Mouse (Mus musculus): ENCODE results near the gene Ccn5. TPM values are rescaled to one million over a fixed set of nuclear protein-coding genes. Genes with fewer than 3 reads are reported as not detected.

The Ccn5 gene
- polyA plus RNA-seq, 1 experiment from 2014 or later: 0.68 TPM

DNA sequence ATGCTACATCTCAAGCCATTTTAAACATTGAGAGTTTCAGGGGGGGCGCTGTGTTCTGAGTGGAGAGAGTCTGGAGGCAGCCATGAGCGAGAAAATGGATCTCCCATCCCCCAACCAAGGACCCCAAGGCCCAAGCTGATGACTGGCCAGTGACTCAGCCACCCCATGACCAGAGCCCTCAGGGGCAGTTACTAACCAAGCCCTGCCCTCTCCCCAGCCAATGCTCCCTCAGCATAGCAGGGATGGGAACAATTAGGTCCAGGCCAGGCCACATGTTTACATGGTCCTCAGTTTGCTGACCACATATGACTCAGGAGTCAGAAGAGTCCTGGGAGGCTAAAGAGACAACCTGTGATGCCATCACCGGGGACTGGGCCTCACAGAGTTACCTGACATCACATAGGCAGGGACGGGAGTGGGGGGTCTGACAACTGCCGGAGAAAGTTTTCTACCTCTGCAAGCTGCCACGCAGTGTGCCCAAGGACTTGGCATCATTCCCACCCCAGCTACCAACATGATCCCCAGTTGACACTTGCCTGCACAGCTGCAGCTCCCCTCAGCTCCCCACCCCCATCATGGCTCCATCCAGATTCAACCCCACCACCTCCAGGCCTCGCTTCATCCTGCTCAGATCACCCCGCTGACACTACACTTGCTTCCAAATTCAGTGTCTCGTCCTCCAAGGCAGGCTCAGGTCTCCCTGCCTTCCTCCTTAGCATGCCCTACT, 5.8 kb upstream of the Ccn5 start:
- WGBS: 77% methylated on average over 9 of the region's 9 CpGs
- H3K36me3 ChIP-seq (ENCODE audit: insufficient read depth): no peaks in the 10 kb centered on the region
- H3K27ac ChIP-seq (ENCODE audit: low read depth): no peak overlapping the region
- no peak for DNase-seq
- no peak overlapping the region for H3K4me2 ChIP-seq
- H3K27me3 ChIP-seq (ENCODE audit: insufficient read depth, low read length): no peaks in the 10 kb centered on the region
- no peak overlapping the region for H3K9ac ChIP-seq
- no peaks in the 10 kb centered on the region for H3K9me3 ChIP-seq (ENCODE audit: low read depth, low read length)
- H3K4me1 ChIP-seq (ENCODE audit: insufficient read depth): no peaks in the 10 kb centered on the region
- no peak overlapping the region for H3K4me3 ChIP-seq (ENCODE audit: low read depth, low read length)
- ATAC-seq (ENCODE audit: insufficient read depth): no peak
- no peak for TF ChIP-seq CTCF (IDR thresholded peaks at IDR 0.05; ENCODE audit: low read depth)

DNA sequence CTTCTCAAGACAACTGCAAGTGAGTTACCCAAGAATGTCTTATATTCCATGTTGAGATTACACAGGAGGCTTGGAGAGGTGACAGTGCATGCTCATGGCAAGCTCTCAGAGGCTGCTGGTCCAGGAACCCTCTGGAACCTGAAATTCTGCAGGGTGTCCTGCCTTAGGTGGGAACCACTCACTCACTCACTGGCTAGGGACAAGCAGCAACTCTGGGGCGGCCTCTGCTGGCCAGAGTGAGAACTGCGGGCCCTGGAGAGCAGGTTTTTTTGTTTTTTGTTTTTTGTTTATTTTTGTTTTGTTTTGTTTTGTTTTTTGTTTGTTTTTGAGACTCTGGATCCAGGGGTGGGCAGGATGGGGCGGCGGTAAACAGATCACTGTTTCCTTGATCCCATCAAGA, 2.6 kb downstream of the Ccn5 start:
- 0 out of 2 replicates have a peak overlapping the region, but pooled peaks have one; percentile 11 for H3K4me3 ChIP-seq (ENCODE audit: low read depth, low read length)
- H3K4me2 ChIP-seq: peak overlapping the region; percentile 48
- DNase-seq: peak; percentile 70
- no peak overlapping the region for H3K27ac ChIP-seq (ENCODE audit: low read depth)
- WGBS: 4% methylated on average over 4 of the region's 4 CpGs
- H3K36me3 ChIP-seq (ENCODE audit: insufficient read depth): no peaks in the 10 kb centered on the region
- ATAC-seq (ENCODE audit: insufficient read depth): peak; percentile 45; the same call in 1 of the 2 replicates
- H3K9me3 ChIP-seq (ENCODE audit: low read depth, low read length): no peaks in the 10 kb centered on the region
- no peak overlapping the region for H3K9ac ChIP-seq
- H3K4me1 ChIP-seq (ENCODE audit: insufficient read depth): no peaks in the 10 kb centered on the region
- H3K27me3 ChIP-seq (ENCODE audit: insufficient read depth, low read length): no peaks in the 10 kb centered on the region
- TF ChIP-seq CTCF (IDR thresholded peaks at IDR 0.05; ENCODE audit: low read depth): peak; percentile 95

GRCm38 (mm10) chr2:163823771-163824170, 3.1 kb downstream of the Ccn5 start:
- H3K4me2 ChIP-seq: peak overlapping the region; percentile 48
- no peaks in the 10 kb centered on the region for H3K36me3 ChIP-seq (ENCODE audit: insufficient read depth)
- DNase-seq: peak; percentile 85
- no peaks in the 10 kb centered on the region for H3K27me3 ChIP-seq (ENCODE audit: insufficient read depth, low read length)
- H3K27ac ChIP-seq (ENCODE audit: low read depth): no peak overlapping the region
- H3K4me1 ChIP-seq (ENCODE audit: insufficient read depth): no peaks in the 10 kb centered on the region
- no peaks in the 10 kb centered on the region for H3K9me3 ChIP-seq (ENCODE audit: low read depth, low read length)
- 17% methylated on average over 11 of the region's 11 CpGs for WGBS
- H3K9ac ChIP-seq: no peak overlapping the region
- H3K4me3 ChIP-seq (ENCODE audit: low read depth, low read length): 0 out of 2 replicates have a peak overlapping the region, but pooled peaks have one; percentile 11
- ATAC-seq (ENCODE audit: insufficient read depth): peak; percentile 89
- no peak for TF ChIP-seq CTCF (IDR thresholded peaks at IDR 0.05; ENCODE audit: low read depth)

- DNase-seq (no peak), ATAC-seq (ENCODE audit: insufficient read depth) (no peak)
- WGBS: 30% methylated on average over 1 of the region's 1 CpGs
- no peak overlapping the region for H3K9ac ChIP-seq
- no peak for TF ChIP-seq CTCF (IDR thresholded peaks at IDR 0.05; ENCODE audit: low read depth)
- no peak overlapping the region for H3K27ac ChIP-seq (ENCODE audit: low read depth)
- H3K4me2 ChIP-seq: no peak overlapping the region
- H3K36me3 ChIP-seq (ENCODE audit: insufficient read depth): no peaks in the 10 kb centered on the region
- H3K4me3 ChIP-seq (ENCODE audit: low read depth, low read length): no peak overlapping the region
- H3K27me3 ChIP-seq (ENCODE audit: insufficient read depth, low read length): no peaks in the 10 kb centered on the region
- no peaks in the 10 kb centered on the region for H3K9me3 ChIP-seq (ENCODE audit: low read depth, low read length)
- H3K4me1 ChIP-seq (ENCODE audit: insufficient read depth): no peaks in the 10 kb centered on the region
These were observed 5.2 kb downstream of the Ccn5 start for GRCm38 (mm10) chr2:163825861-163826260.

GRCm38 (mm10) chr2:163826494-163826893, 5.8 kb downstream of the Ccn5 start:
- no peak overlapping the region for H3K4me3 ChIP-seq (ENCODE audit: low read depth, low read length)
- no peak overlapping the region for H3K4me2 ChIP-seq
- H3K9ac ChIP-seq: no peak overlapping the region
- ATAC-seq (ENCODE audit: insufficient read depth) (no peak), DNase-seq (no peak)
- no peak for TF ChIP-seq CTCF (IDR thresholded peaks at IDR 0.05; ENCODE audit: low read depth)
- no peak overlapping the region for H3K27ac ChIP-seq (ENCODE audit: low read depth)
- H3K36me3 ChIP-seq (ENCODE audit: insufficient read depth): no peaks in the 10 kb centered on the region
- H3K27me3 ChIP-seq (ENCODE audit: insufficient read depth, low read length): no peaks in the 10 kb centered on the region
- no peaks in the 10 kb centered on the region for H3K4me1 ChIP-seq (ENCODE audit: insufficient read depth)
- 68% methylated on average over 5 of the region's 5 CpGs for WGBS
- H3K9me3 ChIP-seq (ENCODE audit: low read depth, low read length): no peaks in the 10 kb centered on the region

- no peaks in the 10 kb centered on the region for H3K27me3 ChIP-seq (ENCODE audit: insufficient read depth, low read length)
- no peak overlapping the region for H3K27ac ChIP-seq (ENCODE audit: low read depth)
- TF ChIP-seq CTCF (IDR thresholded peaks at IDR 0.05; ENCODE audit: low read depth): no peak
- no peaks in the 10 kb centered on the region for H3K4me1 ChIP-seq (ENCODE audit: insufficient read depth)
- ATAC-seq (ENCODE audit: insufficient read depth): no peak
- no peak for DNase-seq
- H3K36me3 ChIP-seq (ENCODE audit: insufficient read depth): no peaks in the 10 kb centered on the region
- H3K9me3 ChIP-seq (ENCODE audit: low read depth, low read length): no peaks in the 10 kb centered on the region
- H3K4me2 ChIP-seq: no peak overlapping the region
- WGBS: 32% methylated on average over 1 of the region's 1 CpGs
- H3K4me3 ChIP-seq (ENCODE audit: low read depth, low read length): no peak overlapping the region
- H3K9ac ChIP-seq: no peak overlapping the region
These were observed 10.5 kb downstream of the Ccn5 start for GRCm38 (mm10) chr2:163831163-163831562.

DNA sequence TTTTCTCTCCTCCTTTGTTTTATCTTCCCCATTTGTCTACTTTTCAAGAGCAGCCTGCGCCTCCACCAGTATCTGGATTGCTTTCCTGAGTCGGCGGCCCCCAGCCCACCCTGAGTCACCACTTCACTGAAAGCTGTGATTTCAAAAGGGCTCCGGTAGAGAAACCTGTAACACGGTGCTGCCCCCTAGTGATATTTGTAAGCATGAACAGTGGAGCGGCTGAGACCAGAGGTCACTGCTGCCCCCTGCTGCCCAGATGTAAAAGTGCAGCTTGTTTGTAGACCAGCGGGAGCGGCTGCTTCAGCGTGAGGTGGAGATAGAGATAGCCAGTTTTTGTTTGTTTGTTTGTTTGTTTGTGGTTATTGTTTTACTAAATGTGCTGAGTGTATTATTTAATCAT, 17.4 kb downstream of the Ccn5 start:
- peak; percentile 98 for TF ChIP-seq CTCF (IDR thresholded peaks at IDR 0.05; ENCODE audit: low read depth)
- H3K4me3 ChIP-seq (ENCODE audit: low read depth, low read length): no peak overlapping the region
- H3K4me1 ChIP-seq (ENCODE audit: insufficient read depth): no peaks in the 10 kb centered on the region
- 18% methylated on average over 9 of the region's 9 CpGs for WGBS
- H3K36me3 ChIP-seq (ENCODE audit: insufficient read depth): no peaks in the 10 kb centered on the region
- no peaks in the 10 kb centered on the region for H3K27me3 ChIP-seq (ENCODE audit: insufficient read depth, low read length)
- H3K27ac ChIP-seq (ENCODE audit: low read depth): no peak overlapping the region
- no peak overlapping the region for H3K9ac ChIP-seq
- H3K9me3 ChIP-seq (ENCODE audit: low read depth, low read length): no peaks in the 10 kb centered on the region
- DNase-seq: peak; percentile 92
- peak; percentile 38; the same call in 1 of the 2 replicates for ATAC-seq (ENCODE audit: insufficient read depth)
- no peak overlapping the region for H3K4me2 ChIP-seq

All from lung, embryonic 14.5 days (tissue).